Mouse (Mus musculus) liver, embryonic 14.5 days (tissue): Measurements from ENCODE around the gene Nkd1.

Experiments used
- CTCF ChIP-seq: IDR thresholded peaks from 2 replicates; pipeline ENCODE4 v1.5.1; 2016; ENCODE audit warnings: antibody characterized with exemption, low read depth, control low read depth
- EP300 ChIP-seq: IDR thresholded peaks from 2 replicates; pipeline ENCODE4 v1.6.1; 2016; ENCODE audit warnings: antibody characterized with exemption, low read depth

- TF ChIP-seq CTCF: no peak
- no peak for TF ChIP-seq EP300
Observed at GRCm38 (mm10) chr8:88610271-88610670, 89.1 kb downstream of the Nkd1 start.
